Mouse (Mus musculus) kidney, adult 2 months (tissue): ENCODE measurements around the gene Ccdc154.

Source experiments
- CTCF ChIP-seq: fragments of 200-500 bp; conservative IDR thresholded peaks from 2 replicates; pipeline ENCODE4 v1.5.1; 2011; ENCODE audit warnings: low read depth, mild to moderate bottlenecking, control low read depth, low read length, moderate library complexity, mixed read lengths; ENCODE audit not compliant: insufficient read depth, insufficient read length
- POLR2A ChIP-seq: fragments of 200-500 bp; IDR thresholded peaks from one replicate; pipeline ENCODE4 v1.6.1; 2011; ENCODE audit warnings: low read depth, low read length, control low read depth

- TF ChIP-seq CTCF (no peak), POLR2A (no peak)
Measured at GRCm38 (mm10) chr17:25175411-25175810, 13.2 kb downstream of the Ccdc154 start, which contains the start of gene Gm38655.
